Mouse (Mus musculus) left cerebral cortex, adult 2 months (tissue): ENCODE measurements at regions not wholly inside any gene's neighbourhood (a gene's known extent, or its start where the extent isn't known, plus 50 kb on each side); places are given as distances from the start of the nearest gene placed in this dataset.

Experiments used
- DNase-seq, 2 experiments: peaks; one replicate each; pipeline ENCODE4 v3.0.0; 2021 to 2022; ENCODE audit warnings: low spot score in 2 of 2, mixed read lengths in 1 of 2; ENCODE audit errors: extremely low spot score in 1 of 2
- H3K27ac ChIP-seq: fragments of 200-600 bp; 2 replicates; pipeline ENCODE4 v1.8.1; 2022
- H3K4me3 ChIP-seq: fragments of 200-600 bp; 2 replicates; pipeline ENCODE4 v1.8.1; 2022
- CTCF ChIP-seq: fragments of 200-600 bp; IDR thresholded peaks from 2 replicates; pipeline ENCODE4 v1.8.1; 2022; ENCODE audit warnings: antibody characterized with exemption, mild to moderate bottlenecking, moderate library complexity
- intact Hi-C: fragments of 180-260 bp; cut with DNase I; formaldehyde crosslinking; loops from one replicate; pipeline ENCODE4 v1.15.1; 2025

GRCm38 (mm10) chr17:85932360-85933132, 212.4 kb downstream of the Srbd1 start:
- no peak for DNase-seq
- TF ChIP-seq CTCF, result no peak
- no peak overlapping the region for H3K27ac ChIP-seq
- H3K4me3 ChIP-seq, result no peak overlapping the region
- intact Hi-C loops, result no loop called here

GRCm38 (mm10) chr17:85931955-85932354, 213.0 kb downstream of the Srbd1 start:
- H3K4me3 ChIP-seq, result no peak overlapping the region
- no peak for TF ChIP-seq CTCF
- intact Hi-C loops, result no loop called here
- DNase-seq, result no peak
- no peak overlapping the region for H3K27ac ChIP-seq

GRCm38 (mm10) chr17:85930789-85931188, 214.2 kb downstream of the Srbd1 start:
- H3K27ac ChIP-seq, result no peak overlapping the region
- H3K4me3 ChIP-seq, result no peak overlapping the region
- TF ChIP-seq CTCF, result no peak
- no peak for DNase-seq
- intact Hi-C loops, result no loop called here

GRCm38 (mm10) chr17:85930331-85930730, 214.6 kb downstream of the Srbd1 start:
- intact Hi-C loops, result no loop called here
- DNase-seq, result no peak
- TF ChIP-seq CTCF, result no peak
- H3K27ac ChIP-seq, result no peak overlapping the region
- H3K4me3 ChIP-seq, result no peak overlapping the region

GRCm38 (mm10) chr17:85929699-85930286, 215.2 kb downstream of the Srbd1 start:
- intact Hi-C loops, result no loop called here
- no peak overlapping the region for H3K27ac ChIP-seq
- TF ChIP-seq CTCF, result no peak
- no peak overlapping the region for H3K4me3 ChIP-seq
- no peak for DNase-seq

GRCm38 (mm10) chr17:85928543-85928942, 216.4 kb downstream of the Srbd1 start:
- no peak for TF ChIP-seq CTCF
- DNase-seq, result no peak
- no peak overlapping the region for H3K4me3 ChIP-seq
- H3K27ac ChIP-seq, result no peak overlapping the region
- intact Hi-C loops, result no loop called here

GRCm38 (mm10) chr17:85927261-85927660, 217.7 kb downstream of the Srbd1 start:
- no peak for TF ChIP-seq CTCF
- Histone ChIP-seq H3K4me3 (no peak overlapping the region), H3K27ac (no peak overlapping the region)
- intact Hi-C loops, result no loop called here
- no peak for DNase-seq

- intact Hi-C loops, result no loop called here
- Histone ChIP-seq H3K4me3 (no peak overlapping the region), H3K27ac (no peak overlapping the region)
- no peak for TF ChIP-seq CTCF
- no peak for DNase-seq
These were observed 218.9 kb downstream of the Srbd1 start for GRCm38 (mm10) chr17:85926044-85926443.

GRCm38 (mm10) chr17:85921219-85921673, 223.7 kb downstream of the Srbd1 start:
- H3K4me3 ChIP-seq, result no peak overlapping the region
- intact Hi-C loops, result no loop called here
- DNase-seq, result no peak
- no peak for TF ChIP-seq CTCF
- H3K27ac ChIP-seq, result no peak overlapping the region

GRCm38 (mm10) chr17:85919868-85920267, 225.1 kb downstream of the Srbd1 start:
- Histone ChIP-seq H3K27ac (no peak overlapping the region), H3K4me3 (no peak overlapping the region)
- DNase-seq, result no peak
- intact Hi-C loops, result no loop called here
- no peak for TF ChIP-seq CTCF

GRCm38 (mm10) chr17:85915870-85916269, 227.8 kb upstream of the Six2 start:
- intact Hi-C loops, result no loop called here
- DNase-seq, result no peak
- Histone ChIP-seq H3K4me3 (no peak overlapping the region), H3K27ac (no peak overlapping the region)
- no peak for TF ChIP-seq CTCF

GRCm38 (mm10) chr17:85914062-85914461, 226.0 kb upstream of the Six2 start:
- intact Hi-C loops, result no loop called here
- H3K4me3 ChIP-seq, result no peak overlapping the region
- DNase-seq, result no peak
- no peak for TF ChIP-seq CTCF
- H3K27ac ChIP-seq, result no peak overlapping the region

GRCm38 (mm10) chr17:85908709-85909108, 220.6 kb upstream of the Six2 start:
- no peak for TF ChIP-seq CTCF
- no peak overlapping the region for H3K4me3 ChIP-seq
- no peak for DNase-seq
- intact Hi-C loops, result no loop called here
- no peak overlapping the region for H3K27ac ChIP-seq
